Mouse (Mus musculus) MEL (cell line): ENCODE data around the gene Cdiptos.
A peak's percentile ranks its signal among the peaks of the same experiment; 100 is the strongest.

Experiments
- CHD2 ChIP-seq: IDR thresholded peaks from 2 replicates; pipeline ENCODE4 v1.6.1; 2011; ENCODE audit warnings: low read length, improper control_type of control experiment
- CTCF ChIP-seq, 3 experiments: IDR thresholded peaks in 2 of 3; conservative IDR thresholded peaks in 1 of 3; 2 replicates each; pipeline ENCODE4 v1.5.1; 2011 to 2012; ENCODE audit warnings: low read length in 3 of 3, low read depth in 2 of 3, mild to moderate bottlenecking in 2 of 3, improper control_type of control experiment in 1 of 3, inconsistent platforms in 1 of 3, mixed read lengths in 1 of 3, moderate library complexity in 1 of 3; ENCODE audit not compliant: control insufficient read depth in 1 of 3, insufficient read depth in 1 of 3, poor library complexity in 1 of 3, severe bottlenecking in 1 of 3
- EP300 ChIP-seq, 2 experiments: IDR thresholded peaks; 2 replicates each; pipeline ENCODE4 v1.6.1; 2011; ENCODE audit warnings: improper control_type of control experiment in 2 of 2, low read length in 2 of 2, low read depth in 1 of 2, mild to moderate bottlenecking in 1 of 2
- GATA1 ChIP-seq: IDR thresholded peaks from 2 replicates; pipeline ENCODE4 v1.6.1; 2011; ENCODE audit warnings: low read depth, low read length, improper control_type of control experiment
- HCFC1 ChIP-seq: IDR thresholded peaks from 2 replicates; pipeline ENCODE4 v1.6.1; 2012; ENCODE audit warnings: low read depth, mild to moderate bottlenecking, inconsistent platforms, low read length, improper control_type of control experiment, moderate library complexity
- MAX ChIP-seq: IDR thresholded peaks from 2 replicates; pipeline ENCODE4 v1.6.1; 2011; ENCODE audit warnings: low read length, improper control_type of control experiment
- TBP ChIP-seq: IDR thresholded peaks from 2 replicates; pipeline ENCODE4 v1.8.0; 2011; ENCODE audit warnings: low read depth, low read length, improper control_type of control experiment
- USF2 ChIP-seq, 2 experiments: IDR thresholded peaks; 2 replicates each; pipeline ENCODE4 v1.6.1; 2011 to 2012; ENCODE audit warnings: improper control_type of control experiment in 2 of 2, low read length in 2 of 2, borderline replicate concordance in 1 of 2, inconsistent platforms in 1 of 2, low read depth in 1 of 2, mild to moderate bottlenecking in 1 of 2; ENCODE audit not compliant: insufficient read depth in 1 of 2

- TF ChIP-seq MAX: no peak
- no peak for TF ChIP-seq USF2 (IDR thresholded peaks at IDR 0.05; ENCODE audit: borderline replicate concordance in 1 of 2, insufficient read depth in 1 of 2, low read depth in 1 of 2, low read length in 2 of 2)
- TF ChIP-seq GATA1: no peak
- TF ChIP-seq TBP: no peak
- peak; percentile 86 to 87 (median 87) for TF ChIP-seq CTCF (IDR thresholded peaks at IDR 0.05 in 2 of 3, conservative IDR thresholded peaks at IDR 0.05 in 1 of 3; ENCODE audit: control insufficient read depth in 1 of 3, insufficient read depth in 1 of 3, low read depth in 2 of 3, low read length in 3 of 3, poor library complexity in 1 of 3, severe bottlenecking in 1 of 3)
- no peak for TF ChIP-seq EP300 (IDR thresholded peaks at IDR 0.05; ENCODE audit: low read depth in 1 of 2, low read length in 2 of 2)
- no peak for TF ChIP-seq CHD2
- peak; percentile 93 for TF ChIP-seq HCFC1
These were observed 41.4 kb upstream of the Cdiptos start, which contains the start of gene Pagr1a for GRCm38 (mm10) chr7:127016971-127017949.
